Mouse (Mus musculus) frontal cortex, postnatal 25 days (tissue): ENCODE data around the gene C87436.

Source experiments
- DNase-seq, 2 experiments: peaks; one replicate each; pipeline ENCODE4 v3.0.0; 2022; ENCODE audit warnings: low spot score in 2 of 2

The C87436 gene

GRCm38 (mm10) chr6:86426358-86426757 lies 11.8 kb upstream of the C87436 start, which contains the start of gene Gm44790:
Gm44790 (plus strand) TSS chr6:86426658.
- no peak for DNase-seq

- no peak for DNase-seq
Measured at GRCm38 (mm10) chr6:86431531-86431930, 6.6 kb upstream of the C87436 start.

- DNase-seq, result no peak
Measured at GRCm38 (mm10) chr6:86433696-86434095, 4.5 kb upstream of the C87436 start.

DNA sequence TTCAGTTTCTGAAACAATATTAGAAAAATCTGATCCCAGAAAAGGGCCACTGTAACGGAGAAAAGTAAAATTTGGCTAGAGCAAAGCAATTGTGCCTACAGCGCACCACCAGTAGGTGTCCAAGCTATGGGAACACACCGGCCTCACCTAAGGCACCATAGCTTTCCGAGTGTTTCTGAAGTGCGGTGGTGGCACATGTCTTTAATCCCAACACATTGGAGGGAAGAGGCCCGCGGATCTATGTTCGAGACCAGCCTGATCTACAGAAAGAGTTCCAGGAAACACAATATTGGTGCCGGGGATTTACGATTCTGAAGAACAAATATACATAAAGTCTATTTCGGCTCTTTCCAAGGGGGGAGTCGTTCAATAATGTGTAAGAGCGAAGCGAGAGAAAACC lies 463 bp upstream of the C87436 start:
- peak; percentile 17 to 29 for DNase-seq

DNA sequence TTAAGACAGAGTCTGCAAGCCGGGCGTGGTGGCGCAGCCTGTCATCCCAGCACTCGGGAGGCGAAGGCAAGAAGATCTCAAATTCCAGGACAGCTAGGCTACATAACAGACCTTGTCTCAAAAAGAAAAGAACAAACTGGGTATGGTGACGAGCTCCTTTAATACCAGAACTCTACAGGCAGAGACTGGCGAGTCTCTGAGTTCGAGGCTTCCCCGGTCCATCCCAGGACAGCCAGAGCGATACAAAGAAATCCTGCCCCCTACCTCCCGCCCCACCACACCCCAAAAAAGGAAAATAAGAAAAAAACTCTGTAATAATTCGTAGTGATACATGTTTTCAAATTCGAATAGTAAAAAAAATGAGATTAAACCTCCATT lies 934 bp downstream of the C87436 start:
- no peak for DNase-seq

- DNase-seq, result no peak
Measured at GRCm38 (mm10) chr6:86439531-86439930, 1.4 kb downstream of the C87436 start.

GRCm38 (mm10) chr6:86441571-86441970 lies 3.4 kb downstream of the C87436 start:
- no peak for DNase-seq

DNA sequence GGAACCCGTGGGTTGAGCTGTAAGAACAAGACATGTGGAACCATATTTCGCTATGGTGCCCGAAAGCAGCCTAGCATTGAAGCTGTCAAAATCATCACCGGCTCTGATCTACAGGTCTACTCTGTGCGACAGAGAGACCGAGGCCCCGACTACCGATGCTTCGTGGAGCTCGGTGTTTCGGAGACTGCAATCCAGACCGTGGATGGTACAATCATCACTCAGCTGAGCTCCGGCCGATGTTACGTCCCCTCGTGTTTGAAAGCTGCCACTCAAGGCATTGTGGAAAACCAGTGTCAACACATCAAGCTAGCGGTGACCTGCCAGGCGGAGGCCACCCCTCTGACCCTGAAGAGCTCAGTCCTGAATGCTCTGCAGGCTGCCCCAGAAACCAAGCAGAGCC lies 7.4 kb downstream of the C87436 start:
- no peak for DNase-seq

DNA sequence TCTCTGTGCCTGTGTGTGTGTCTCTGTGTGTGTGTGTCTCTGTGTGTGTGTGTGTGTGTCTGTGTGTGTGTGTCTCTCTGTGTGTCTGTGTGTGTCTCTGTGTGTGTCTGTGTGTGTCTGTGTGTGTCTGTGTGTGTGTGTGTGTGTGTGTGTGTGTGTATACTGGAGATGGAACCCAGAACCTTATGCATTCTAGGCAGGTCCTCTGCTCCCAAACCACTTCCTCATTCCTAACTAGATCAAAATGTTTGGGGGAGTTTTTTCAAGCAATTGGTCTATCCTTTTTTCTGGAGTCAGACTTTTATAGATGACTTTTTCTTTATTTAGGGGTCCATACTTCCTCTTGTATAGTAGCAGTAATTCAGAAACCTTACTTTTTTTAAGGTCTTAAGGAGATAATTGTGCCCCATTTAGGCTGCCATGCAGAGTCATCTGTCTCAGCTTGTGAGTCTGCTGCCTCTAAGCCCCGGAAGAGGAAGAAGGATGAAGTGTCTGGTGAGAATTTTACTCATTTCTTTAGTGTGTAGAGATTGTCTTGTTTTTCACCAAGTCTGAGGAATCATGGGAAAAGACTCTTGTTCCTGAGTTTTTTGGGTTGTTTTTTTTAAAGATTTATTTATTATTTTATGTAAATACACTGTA lies 8.9 kb downstream of the C87436 start:
- no peak for DNase-seq

DNA sequence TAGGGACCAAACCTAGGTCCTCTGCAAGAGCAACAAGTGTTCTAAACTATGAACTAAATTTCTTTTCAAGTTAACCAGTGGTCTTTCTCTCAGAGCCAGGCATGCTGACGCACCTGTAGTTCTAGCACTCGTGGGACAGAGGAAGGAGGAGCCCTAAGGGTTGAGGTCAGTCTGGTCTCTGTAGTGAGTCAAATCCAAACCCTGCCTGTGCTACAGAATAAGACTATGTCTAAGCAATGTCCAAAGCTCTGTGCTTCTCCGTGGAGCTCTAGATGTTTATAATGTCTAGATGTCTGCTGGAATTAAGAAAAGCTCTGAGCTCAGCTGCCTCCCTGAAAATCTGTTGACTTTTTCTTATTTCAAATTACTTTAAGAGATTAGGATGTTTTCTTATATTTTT lies 18.6 kb downstream of the C87436 start:
- no peak for DNase-seq

- DNase-seq, result no peak
Measured at GRCm38 (mm10) chr6:86463079-86463478, 24.9 kb downstream of the C87436 start.

- no peak for DNase-seq
Measured at GRCm38 (mm10) chr6:86471317-86471716, 33.1 kb downstream of the C87436 start.

DNA sequence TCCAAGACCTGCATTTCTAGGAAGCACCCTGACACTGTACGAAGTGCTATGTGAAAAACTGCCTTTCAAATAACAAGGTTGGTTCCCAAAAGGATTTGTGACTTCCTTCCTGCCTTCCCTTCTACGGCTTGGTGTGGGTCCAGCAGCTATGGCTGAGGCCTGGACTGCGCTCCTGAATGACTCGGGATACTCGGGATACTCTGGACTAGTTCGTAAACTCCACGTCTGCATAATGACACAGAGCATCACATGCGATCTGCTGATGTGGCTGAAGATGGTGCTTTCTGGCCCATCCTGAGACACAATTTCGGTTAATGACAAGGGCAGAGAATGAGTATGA lies 33.6 kb downstream of the C87436 start:
- DNase-seq, result no peak

- peak; percentile 99 to 100 for DNase-seq
Measured at GRCm38 (mm10) chr6:86472100-86472955, 34.2 kb downstream of the C87436 start.

DNA sequence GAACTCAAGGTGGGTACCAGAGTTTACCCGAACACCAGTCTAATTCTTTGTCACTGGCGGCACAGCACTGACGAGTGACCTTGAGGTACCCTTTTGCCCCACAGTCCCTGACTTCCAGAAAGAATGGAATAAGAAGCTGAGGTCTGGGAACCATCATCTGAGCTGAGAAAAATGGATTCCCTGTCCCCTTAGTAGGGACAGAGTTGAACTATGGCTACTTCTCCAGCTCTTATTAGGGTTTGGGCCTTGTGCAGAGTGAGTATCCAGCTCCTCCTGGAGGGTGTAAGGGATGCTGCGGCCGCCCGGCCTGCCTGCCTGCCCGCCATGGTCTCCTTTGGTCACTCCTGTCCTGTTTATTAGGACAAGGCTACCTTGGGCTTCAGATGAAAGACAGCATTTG lies 34.9 kb downstream of the C87436 start:
- no peak for DNase-seq

- no peak for DNase-seq
Measured at GRCm38 (mm10) chr6:86474072-86474471, 35.9 kb downstream of the C87436 start.

DNA sequence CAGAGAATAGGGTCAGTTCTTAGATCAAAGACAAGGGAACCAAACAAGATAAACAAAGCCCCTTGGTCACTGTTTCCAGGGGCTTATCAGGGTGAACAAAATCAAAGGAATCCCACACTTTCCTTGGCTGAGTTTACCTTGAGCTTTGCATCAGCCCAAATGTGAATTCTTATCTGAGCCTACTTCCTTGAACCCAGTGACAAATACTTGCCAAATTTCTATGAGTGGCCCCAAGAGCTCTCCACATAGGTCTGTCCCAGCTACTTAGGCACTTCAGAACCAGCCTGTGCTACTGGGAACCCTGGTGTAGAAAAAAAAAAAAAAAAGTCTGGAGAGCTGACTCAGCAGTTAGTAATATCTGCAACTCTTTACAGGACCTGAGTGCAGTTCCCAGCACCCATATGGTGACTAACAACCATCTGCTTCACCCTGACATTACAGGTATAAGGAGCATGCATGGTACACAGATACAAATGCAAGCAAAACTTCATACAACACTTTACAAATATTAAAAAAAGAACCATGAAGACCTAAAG lies 36.5 kb downstream of the C87436 start:
- DNase-seq, result no peak

DNA sequence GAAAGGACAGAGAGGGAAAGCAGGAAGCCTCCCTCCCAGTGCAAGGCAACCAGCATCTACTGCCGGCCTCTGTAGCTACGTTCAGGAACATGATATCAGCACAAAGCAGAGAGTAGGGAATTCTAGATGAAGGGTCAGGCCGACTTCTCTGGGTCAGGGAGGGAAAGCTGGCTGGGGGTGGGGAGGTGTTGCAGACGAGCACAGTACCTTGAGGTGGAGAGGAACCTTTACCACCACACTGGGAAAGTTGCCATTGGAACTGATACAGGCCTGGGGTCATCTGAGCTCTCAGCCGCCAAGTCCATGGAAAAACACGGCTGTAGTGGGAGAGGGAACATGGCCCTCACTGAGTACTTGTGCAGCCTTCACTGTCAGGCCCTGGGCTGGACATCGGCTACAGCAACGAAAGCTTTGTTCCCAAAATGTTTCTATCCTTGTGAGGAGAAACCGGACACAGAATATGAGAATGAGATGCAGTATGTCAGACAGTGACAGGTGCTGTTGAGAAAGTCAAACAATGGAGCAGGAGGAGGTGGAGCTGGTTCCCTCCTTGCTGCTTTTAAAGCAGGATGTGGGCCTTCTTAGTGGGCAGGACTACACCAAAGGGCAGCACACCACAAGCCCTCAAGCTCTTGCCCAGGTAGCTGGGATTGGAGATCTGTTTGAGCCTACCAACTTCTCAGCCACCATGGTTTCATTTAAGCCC lies 37.4 kb downstream of the C87436 start:
- no peak for DNase-seq

DNA sequence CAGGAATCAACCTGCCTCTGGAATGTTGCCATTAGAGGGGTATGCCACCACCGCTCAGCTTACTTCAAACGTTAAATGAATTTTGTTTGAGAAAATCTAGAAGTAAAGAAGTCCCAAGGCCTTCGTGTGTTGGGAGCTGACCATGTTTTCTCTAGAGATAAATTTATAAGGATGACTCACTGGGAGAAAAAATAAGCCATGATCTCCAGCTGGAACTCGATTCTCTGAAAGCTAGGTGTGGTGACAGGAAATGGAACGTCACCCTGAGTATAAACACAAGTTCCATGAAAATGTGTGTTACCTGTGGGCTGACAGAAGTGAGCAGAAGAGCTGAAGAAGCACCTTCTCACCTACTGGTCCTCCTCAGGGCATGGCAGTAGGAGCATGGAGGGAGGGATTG lies 38.8 kb downstream of the C87436 start:
- no peak for DNase-seq

- DNase-seq, result no peak
Measured at GRCm38 (mm10) chr6:86479311-86479710, 41.1 kb downstream of the C87436 start.

GRCm38 (mm10) chr6:86479816-86480188 lies 41.6 kb downstream of the C87436 start:
- no peak for DNase-seq

DNA sequence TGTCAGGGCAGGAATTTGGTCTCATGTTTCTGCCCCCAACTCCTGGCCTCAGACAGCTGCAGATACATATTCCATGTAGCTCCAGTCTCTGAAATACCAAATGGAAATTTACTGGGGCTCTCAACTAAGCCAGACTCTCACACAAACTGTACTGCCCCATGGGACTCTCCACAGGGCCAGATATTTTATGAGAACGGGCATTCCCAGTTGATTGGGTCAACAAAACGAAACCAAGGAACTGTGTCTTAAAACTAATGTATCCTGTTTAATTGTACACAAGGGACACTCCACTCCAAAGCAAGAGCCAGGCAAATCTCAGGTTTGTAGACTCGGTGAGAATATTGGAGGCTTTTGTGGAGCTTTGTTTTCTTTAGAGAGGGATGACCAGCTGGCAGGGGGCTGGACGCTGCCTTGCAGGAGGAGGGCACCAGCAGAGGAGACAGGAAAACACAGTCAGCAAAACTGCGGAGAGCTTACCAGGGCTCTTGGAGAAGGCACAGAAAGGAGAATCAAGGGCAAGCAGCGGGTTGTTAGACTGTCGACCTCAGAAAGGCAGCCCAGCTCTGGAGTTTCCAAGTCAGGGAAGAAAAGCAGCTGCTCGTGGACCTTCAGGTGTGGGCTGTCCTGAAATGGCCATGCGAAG lies 42.1 kb downstream of the C87436 start:
- no peak for DNase-seq
